Mouse (Mus musculus) c-Kit-negative CD71-positive TER-119-positive erythroid progenitor cells, embryonic 14.5 days (primary cell): ENCODE results near the gene Slc35a5.

Source experiments
- DNase-seq: peaks from one replicate; pipeline ENCODE4 v3.0.0-alpha.2; 2013; ENCODE audit warnings: low read depth, low spot score

Gene Slc35a5

GRCm38 (mm10) chr16:45158522-45159388 lies at the start of gene Slc35a5, which contains the start of gene Atg3:
Slc35a5 (minus strand) TSS chr16:45158706.
Atg3 (plus strand) TSS chr16:45158785.
- peak; percentile 91 for DNase-seq

DNA sequence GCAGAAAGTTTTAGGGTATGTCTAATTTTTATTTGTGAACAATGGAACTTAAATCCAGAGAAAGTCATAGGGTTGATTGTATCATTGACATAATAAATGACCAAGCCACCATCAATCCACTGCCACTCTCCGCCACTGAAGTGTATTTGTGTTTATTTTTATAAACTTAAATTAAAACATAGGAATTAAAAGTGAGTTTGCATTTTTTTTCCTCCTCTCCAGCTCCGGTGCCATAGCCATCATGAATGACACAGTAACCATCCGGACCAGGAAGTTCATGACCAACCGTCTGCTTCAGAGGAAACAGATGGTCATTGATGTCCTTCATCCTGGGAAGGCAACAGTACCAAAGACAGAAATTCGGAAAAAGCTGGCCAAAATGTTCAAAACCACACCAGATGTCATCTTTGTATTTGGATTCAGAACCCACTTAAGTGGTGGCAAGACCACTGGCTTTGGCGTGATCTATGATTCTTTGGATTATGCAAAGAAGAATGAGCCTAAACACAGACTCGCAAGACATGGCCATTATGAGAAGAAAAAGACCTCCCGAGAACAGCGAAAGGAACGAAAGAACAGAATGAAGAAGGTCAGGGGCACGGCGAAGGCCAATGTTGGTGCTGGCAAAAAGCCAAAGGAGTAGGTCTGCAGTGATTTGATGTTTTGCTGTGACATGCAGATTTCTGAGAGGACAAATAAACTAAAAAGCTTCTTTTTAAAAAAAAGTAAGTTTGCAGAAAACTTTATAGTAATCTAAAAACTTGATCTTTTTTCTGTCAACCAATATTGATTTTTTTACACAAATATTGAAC lies 46.6 kb upstream of the Slc35a5 start:
- no peak for DNase-seq

DNA sequence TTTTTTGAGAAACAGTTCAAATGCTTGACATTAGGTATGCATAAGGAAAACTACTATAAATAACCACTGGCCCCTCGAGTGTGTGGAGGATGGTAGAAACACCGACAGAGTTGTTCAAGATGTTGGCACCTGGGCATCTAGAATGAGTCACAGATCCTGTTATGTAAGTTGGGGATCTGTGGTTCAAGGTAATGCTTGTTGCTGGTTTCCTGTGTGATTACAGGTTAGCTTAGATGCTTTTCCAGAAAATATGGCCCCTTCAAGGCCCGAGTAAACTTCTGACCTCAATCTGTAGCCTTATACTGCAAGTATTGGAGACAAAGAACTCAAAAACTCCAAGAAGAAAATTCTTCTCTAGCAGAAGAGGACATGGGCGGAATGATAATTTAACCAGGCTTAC lies 45.9 kb upstream of the Slc35a5 start:
- no peak for DNase-seq

DNA sequence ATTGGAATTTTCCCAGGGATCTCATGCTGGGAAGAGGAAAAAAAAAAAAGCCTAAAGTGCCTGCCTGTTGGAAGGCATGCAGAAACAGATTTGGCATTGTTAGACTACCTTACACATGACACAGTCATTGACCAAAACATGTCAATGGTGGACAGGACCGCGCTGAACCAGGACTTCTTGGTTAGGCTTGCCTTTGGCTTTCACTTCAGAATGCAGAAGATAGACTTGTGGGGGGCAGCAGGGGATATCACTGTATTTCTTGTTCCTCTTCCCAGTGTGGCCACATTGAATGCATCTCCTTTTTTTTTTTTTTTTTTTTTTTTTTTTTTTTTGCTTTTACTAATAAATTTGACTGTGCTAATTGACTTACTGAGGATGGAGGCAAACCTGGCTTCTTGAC lies 42.9 kb upstream of the Slc35a5 start:
- DNase-seq = no peak

DNA sequence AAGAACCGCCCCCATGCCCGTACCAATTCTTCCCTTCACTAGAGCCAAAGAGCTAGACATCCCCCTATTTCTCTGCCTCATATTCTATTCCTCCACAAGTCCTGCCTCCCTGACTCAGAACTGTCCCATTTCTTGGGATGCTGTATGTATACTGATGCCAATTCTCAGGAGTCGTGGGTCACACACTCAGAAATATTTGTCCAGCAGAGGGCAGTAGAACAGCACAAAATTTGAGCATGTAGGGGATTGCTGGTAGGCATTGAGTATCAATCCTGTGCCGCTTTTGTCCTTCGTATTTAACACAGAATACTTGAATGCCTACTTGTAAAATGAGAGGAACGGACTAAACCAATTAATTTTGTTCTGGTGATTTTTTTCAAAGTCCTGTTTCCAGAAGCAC lies 38.3 kb upstream of the Slc35a5 start:
- DNase-seq = peak; percentile 13

DNA sequence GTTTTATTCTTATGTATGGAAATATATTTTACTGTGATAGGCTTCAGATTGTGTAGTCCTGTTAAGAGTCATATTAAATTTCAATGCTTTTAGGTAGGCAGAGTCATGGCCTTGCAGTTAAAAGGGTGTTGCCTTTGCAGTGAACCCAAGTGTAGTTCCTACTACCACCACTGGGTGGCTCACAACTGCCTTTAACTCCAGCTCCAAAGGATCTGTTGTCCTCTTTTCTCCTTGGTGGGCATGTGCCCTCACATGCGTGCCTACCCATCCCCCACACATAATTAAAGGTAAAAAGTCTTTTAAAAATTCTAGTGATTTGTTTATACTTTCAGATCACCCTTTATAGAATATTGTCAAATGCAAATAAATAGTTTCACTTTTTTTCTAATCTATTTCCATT lies 34.1 kb upstream of the Slc35a5 start:
- peak; percentile 37 for DNase-seq

DNA sequence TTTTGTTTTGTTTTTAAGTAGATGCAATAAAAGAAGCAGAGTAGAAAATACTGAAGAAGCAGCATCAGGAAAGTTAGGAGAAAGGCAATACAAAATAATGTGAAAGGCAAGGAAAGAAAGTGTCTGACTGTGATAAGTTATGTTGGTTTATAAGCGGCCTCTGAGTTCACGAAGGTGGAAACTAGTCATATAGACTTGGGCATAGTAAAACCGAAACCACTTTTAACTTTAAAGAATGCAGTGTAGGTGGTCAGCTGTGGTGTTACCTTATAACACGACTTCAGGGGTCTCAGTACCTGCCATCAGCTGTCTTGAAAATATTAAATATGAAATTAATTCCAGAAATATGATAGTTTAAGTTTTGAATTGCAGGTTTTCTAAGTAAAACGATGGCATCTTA lies 23.3 kb upstream of the Slc35a5 start:
- DNase-seq = no peak

DNA sequence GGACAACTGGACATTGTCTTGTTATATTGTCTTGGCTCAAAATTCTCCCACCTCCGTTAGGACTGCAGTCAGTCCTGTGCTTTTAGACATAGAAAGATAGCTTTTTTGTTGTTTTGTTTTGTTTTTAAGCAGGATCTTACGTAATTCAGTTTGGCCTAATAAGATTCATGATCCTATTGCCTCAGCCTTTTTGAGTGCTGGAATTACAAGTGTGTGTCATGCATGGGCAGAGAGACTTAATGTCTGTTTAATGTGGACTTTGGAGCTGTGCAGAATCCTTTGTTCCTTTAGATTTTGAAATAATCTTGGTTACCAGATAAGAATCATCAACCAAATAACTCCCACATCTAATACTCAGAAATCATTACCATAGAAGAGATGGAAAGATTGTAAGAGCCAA lies 20.0 kb upstream of the Slc35a5 start:
- DNase-seq = no peak

GRCm38 (mm10) chr16:45159389-45159716 lies 847 bp upstream of the Slc35a5 start:
- peak; percentile 28 for DNase-seq

DNA sequence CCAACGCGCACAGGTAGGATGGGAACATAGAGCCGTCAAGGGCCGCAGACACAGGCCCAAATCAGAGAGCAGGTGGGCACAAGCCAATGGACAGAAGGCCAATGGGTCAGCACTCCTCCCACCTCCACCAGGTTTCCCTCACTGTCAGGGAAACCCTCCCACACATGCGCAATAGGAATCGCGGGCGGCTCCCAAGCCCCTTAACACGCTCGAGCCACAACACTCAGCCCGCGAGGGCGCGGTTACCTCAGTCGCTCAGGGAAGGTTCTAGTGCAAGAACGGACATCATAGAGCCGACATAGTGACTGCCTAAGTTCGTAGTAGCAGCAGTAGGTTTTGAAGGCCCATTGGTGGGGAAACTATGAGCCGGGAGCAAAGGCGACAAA lies 377 bp downstream of the Slc35a5 start:
- DNase-seq = peak; percentile 68

DNA sequence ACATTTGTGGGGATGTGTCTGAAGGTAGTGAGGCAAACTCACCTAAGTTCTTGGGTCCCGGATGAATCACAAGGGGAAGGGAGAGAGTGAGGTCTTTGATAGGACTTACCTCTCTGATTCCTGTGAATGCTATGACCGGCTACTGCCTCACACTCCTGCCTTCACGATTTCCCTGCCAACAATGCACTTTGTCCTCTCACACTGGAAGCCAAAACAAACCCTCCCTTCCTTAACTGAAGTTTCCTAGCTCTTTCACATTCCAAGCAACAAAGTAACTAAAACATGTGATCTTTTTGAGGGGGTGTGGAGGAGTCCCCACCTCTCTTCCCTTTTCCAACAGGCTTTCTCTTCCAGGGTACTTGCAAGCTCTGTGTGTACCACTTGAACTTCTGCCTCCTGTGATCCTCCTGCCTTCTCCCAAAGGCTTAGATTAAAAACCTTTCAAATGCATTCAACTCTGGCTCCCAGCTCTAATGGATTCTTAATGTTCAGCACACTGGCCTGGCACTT lies 3.7 kb downstream of the Slc35a5 start:
- no peak for DNase-seq

DNA sequence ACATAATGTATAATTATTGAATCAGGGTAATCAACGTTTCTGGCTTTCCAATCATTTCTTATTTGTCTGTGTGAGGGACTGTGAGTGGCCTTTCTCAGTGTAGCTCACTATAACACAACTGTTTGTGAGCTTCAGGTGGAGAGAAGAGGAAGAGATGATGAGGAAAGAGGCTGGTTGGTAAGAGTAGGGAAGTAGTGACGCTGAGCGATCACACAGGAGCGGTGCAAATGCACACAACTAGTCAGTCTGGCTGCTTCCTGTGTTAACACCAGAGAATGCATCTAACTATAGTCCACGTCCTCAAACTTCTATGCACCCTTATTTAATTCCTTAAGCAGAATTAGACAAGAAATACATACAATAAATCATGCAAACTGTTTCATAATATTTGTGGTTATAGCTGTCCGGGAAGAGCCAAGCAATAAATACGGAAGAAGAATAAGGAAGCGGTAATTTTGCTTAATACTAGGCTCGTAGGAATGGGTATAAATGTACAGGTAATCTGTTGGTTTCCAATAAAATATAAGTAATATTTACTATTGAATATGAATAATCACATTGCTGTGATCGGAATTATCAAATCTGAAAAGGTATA lies 9.9 kb downstream of the Slc35a5 start:
- no peak for DNase-seq

DNA sequence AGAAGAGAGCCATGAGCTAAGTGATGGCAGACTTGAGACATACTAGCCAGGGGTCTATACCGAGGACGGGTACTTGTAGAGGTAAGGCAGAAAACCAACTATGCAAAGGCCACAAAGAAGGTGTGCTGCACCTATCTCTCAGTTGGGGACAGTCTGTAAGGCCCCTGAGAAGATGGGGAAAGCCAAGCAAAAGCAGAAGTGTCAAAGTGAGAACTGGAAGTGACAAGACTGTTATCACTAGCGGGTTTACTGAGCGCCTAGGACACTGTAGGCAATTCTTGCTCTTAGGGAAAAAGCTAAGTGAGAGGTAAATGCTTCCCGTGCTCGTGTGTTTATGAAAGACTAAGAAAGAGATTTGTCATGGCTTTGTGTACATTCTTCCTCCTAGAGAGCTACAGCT lies 13.4 kb downstream of the Slc35a5 start:
- no peak for DNase-seq

- no peak for DNase-seq
These were observed 15.9 kb downstream of the Slc35a5 start for GRCm38 (mm10) chr16:45142565-45142964.

- no peak for DNase-seq
These were observed 16.8 kb downstream of the Slc35a5 start for GRCm38 (mm10) chr16:45141711-45142110.

GRCm38 (mm10) chr16:45127936-45128710 lies 30.4 kb downstream of the Slc35a5 start:
- no peak for DNase-seq

DNA sequence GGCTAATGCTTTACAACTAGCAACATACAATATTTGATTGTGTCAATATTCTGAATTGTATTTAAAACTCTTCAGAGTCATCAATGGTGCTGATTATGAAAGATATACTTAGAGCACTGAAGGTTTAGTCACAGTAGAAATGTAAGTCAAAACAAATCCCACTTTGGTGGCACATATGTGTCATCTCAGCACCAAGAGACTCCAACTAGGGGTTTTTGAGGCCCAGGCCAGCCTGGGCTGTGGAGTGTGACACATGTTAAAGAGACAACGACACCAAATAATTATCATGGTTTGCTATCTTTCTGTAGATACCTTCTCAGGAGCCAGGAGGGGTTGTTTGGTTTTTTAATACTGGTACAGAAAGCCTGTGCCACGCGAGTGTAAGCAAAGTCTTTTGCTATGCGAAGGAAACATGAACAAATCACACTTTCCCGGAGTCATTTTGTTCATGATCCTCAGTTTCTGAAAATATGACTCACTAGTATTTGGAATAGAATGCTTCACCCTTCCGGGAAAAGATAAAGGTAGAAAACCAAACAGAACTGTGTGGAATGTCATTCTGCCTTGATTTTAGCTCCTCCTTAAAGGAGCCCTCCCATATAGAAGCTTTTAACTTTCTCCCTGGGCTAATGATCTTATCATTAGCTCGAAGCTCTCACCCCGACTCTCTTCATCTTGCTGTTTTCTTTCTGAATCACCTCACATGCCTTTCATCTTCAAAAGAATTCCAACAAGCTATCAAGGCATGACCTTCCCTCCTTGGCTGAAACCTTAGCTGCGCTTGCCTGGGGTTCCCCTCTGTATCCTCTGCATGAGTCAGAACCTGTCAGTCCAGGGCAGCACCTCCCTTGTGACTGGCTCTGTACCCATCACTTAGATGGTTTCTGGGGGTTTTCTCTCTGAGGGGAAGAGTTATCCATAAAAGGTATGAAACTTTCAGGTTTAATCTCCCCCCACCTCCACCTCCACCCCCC lies 34.0 kb downstream of the Slc35a5 start:
- DNase-seq = no peak

GRCm38 (mm10) chr16:45122571-45122970 lies 35.9 kb downstream of the Slc35a5 start:
- no peak for DNase-seq

DNA sequence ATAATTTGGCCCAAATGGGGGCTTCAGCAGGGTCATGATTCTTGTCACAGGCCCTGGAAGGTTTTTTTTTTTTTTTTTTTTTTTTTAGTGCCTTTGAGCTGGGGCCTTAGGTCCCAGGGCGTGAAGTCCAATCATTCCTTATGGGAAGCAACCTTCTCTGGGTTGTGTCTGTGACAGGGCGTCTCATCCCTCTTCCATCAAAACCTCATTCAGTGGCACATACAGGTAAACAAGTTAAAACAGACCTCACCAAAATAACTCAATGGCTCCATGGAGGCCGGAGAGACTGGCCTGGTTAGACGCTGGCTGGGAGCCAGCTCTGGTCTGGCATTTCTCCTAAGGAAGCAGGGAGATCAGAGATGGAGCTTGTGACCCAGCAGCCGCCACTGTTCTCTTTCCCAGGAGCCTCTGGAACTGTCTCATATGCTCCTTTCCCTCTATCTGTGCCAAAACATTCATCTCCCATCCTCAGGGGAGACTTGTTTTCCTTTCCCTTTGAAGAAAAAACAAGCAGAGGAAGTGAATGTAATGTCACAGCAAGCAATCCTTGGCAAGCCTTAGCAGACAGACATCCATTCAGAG lies 37.6 kb downstream of the Slc35a5 start:
- no peak for DNase-seq

GRCm38 (mm10) chr16:45118760-45119159 lies 39.7 kb downstream of the Slc35a5 start:
- no peak for DNase-seq
